Mouse (Mus musculus) ES-Bruce4 (cell line): ENCODE data around the gene Oscp1.

ENCODE experiments used
- CTCF ChIP-seq: IDR thresholded peaks from one replicate; pipeline ENCODE4 v1.8.1; 2011; ENCODE audit warnings: low read depth, low read length
- EP300 ChIP-seq: IDR thresholded peaks from 2 replicates; pipeline ENCODE4 v1.6.1; 2011; ENCODE audit warnings: low read depth, low read length; ENCODE audit not compliant: insufficient read depth
- POLR2A ChIP-seq: IDR thresholded peaks from one replicate; pipeline ENCODE4 v1.8.1; 2011; ENCODE audit warnings: low read length; ENCODE audit not compliant: insufficient read depth

DNA sequence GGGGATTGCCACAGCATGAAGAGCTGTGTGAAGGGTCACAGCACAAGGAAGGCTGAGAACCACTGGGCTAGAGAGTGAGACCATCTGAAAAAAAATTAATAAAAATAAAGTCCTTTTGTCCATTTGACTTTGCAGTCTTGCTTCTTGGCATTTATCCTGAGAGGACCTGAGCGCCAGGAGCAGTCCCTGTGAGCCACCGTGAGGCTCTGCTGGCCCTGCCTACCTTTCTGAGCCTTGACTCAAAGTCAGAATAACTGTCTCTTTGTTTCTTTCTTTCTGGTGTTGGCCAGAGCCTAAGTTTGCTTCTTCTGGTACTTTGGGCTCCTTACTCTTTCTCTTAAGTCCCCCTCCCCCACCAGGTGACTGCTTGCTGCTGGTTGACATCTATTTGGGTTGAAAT lies 62.1 kb downstream of the Oscp1 start:
- TF ChIP-seq CTCF = no peak
- TF ChIP-seq POLR2A = no peak
- TF ChIP-seq EP300 = no peak
